Mouse (Mus musculus): Measurements from ENCODE around the gene Gns. TPM values are rescaled to one million over a fixed set of nuclear protein-coding genes. Genes with fewer than 3 reads are reported as not detected.

The Gns gene
- polyA plus RNA-seq, 1 experiment, result 137 TPM

- Histone ChIP-seq H3K4me3 (ENCODE audit: insufficient read depth, low read length) (no peak overlapping the region), H3K4me1 (ENCODE audit: control insufficient read depth, insufficient read depth, low read length) (no peaks in the 10 kb centered on the region), H3K27ac (ENCODE audit: insufficient read depth, low read length) (no peak overlapping the region)
- TF ChIP-seq CTCF (IDR thresholded peaks at IDR 0.05; ENCODE audit: borderline replicate concordance, insufficient read depth, low read length) (no peak), POLR2A (IDR thresholded peaks at IDR 0.05; ENCODE audit: low read depth, low read length) (no peak)
Observed at GRCm38 (mm10) chr10:121340754-121341593, 23.9 kb upstream of the Gns start.

GRCm38 (mm10) chr10:121342260-121342659, 22.6 kb upstream of the Gns start:
- TF ChIP-seq POLR2A (IDR thresholded peaks at IDR 0.05; ENCODE audit: low read depth, low read length), result no peak
- no peak for TF ChIP-seq CTCF (IDR thresholded peaks at IDR 0.05; ENCODE audit: borderline replicate concordance, insufficient read depth, low read length)
- Histone ChIP-seq H3K27ac (ENCODE audit: insufficient read depth, low read length) (no peak overlapping the region), H3K4me1 (ENCODE audit: control insufficient read depth, insufficient read depth, low read length) (no peaks in the 10 kb centered on the region), H3K4me3 (ENCODE audit: insufficient read depth, low read length) (no peak overlapping the region)

- H3K4me1 ChIP-seq (ENCODE audit: control insufficient read depth, insufficient read depth, low read length), result no peaks in the 10 kb centered on the region
- H3K4me3 ChIP-seq (ENCODE audit: insufficient read depth, low read length), result no peak overlapping the region
- no peak overlapping the region for H3K27ac ChIP-seq (ENCODE audit: insufficient read depth, low read length)
- TF ChIP-seq CTCF (IDR thresholded peaks at IDR 0.05; ENCODE audit: borderline replicate concordance, insufficient read depth, low read length), result no peak
Observed at GRCm38 (mm10) chr10:121343867-121344266, 21.0 kb upstream of the Gns start.

- no peaks in the 10 kb centered on the region for H3K4me1 ChIP-seq (ENCODE audit: control insufficient read depth, insufficient read depth, low read length)
- no peak overlapping the region for H3K4me3 ChIP-seq (ENCODE audit: insufficient read depth, low read length)
- TF ChIP-seq CTCF (IDR thresholded peaks at IDR 0.05; ENCODE audit: borderline replicate concordance, insufficient read depth, low read length), result no peak
- TF ChIP-seq POLR2A (IDR thresholded peaks at IDR 0.05; ENCODE audit: low read depth, low read length), result no peak
- H3K27ac ChIP-seq (ENCODE audit: insufficient read depth, low read length), result no peak overlapping the region
Observed at GRCm38 (mm10) chr10:121349244-121349643, 15.6 kb upstream of the Gns start.

GRCm38 (mm10) chr10:121350357-121351065, 14.4 kb upstream of the Gns start:
- TF ChIP-seq POLR2A (IDR thresholded peaks at IDR 0.05; ENCODE audit: low read depth, low read length), result no peak
- no peak for TF ChIP-seq CTCF (IDR thresholded peaks at IDR 0.05; ENCODE audit: borderline replicate concordance, insufficient read depth, low read length)
- no peaks in the 10 kb centered on the region for H3K4me1 ChIP-seq (ENCODE audit: control insufficient read depth, insufficient read depth, low read length)
- H3K27ac ChIP-seq (ENCODE audit: insufficient read depth, low read length), result no peak overlapping the region
- peak overlapping the region; percentile 20 for H3K4me3 ChIP-seq (ENCODE audit: insufficient read depth, low read length)

GRCm38 (mm10) chr10:121351066-121351581, 13.8 kb upstream of the Gns start, which contains the start of gene Tbc1d30:
Gene Tbc1d30, minus strand, starts transcription at chr10:121351278.
- H3K27ac ChIP-seq (ENCODE audit: insufficient read depth, low read length), result no peak within 1 kb of the TSS
- no peaks in the 10 kb centered on the region for H3K4me1 ChIP-seq (ENCODE audit: control insufficient read depth, insufficient read depth, low read length)
- peak within 1 kb of the TSS; percentile 20 for H3K4me3 ChIP-seq (ENCODE audit: insufficient read depth, low read length)
- TF ChIP-seq POLR2A (IDR thresholded peaks at IDR 0.05; ENCODE audit: low read depth, low read length), result no peak
- no peak for TF ChIP-seq CTCF (IDR thresholded peaks at IDR 0.05; ENCODE audit: borderline replicate concordance, insufficient read depth, low read length)

- TF ChIP-seq CTCF (IDR thresholded peaks at IDR 0.05; ENCODE audit: borderline replicate concordance, insufficient read depth, low read length) (no peak), POLR2A (IDR thresholded peaks at IDR 0.05; ENCODE audit: low read depth, low read length) (no peak)
- Histone ChIP-seq H3K27ac (ENCODE audit: insufficient read depth, low read length) (no peak overlapping the region), H3K4me1 (ENCODE audit: control insufficient read depth, insufficient read depth, low read length) (no peaks in the 10 kb centered on the region), H3K4me3 (ENCODE audit: insufficient read depth, low read length) (peak overlapping the region; percentile 20; the same call in 1 of the 2 replicates)
Observed at GRCm38 (mm10) chr10:121351692-121352290, 13.1 kb upstream of the Gns start.

GRCm38 (mm10) chr10:121360358-121360757, 4.5 kb upstream of the Gns start:
- TF ChIP-seq CTCF (IDR thresholded peaks at IDR 0.05; ENCODE audit: borderline replicate concordance, insufficient read depth, low read length) (no peak), POLR2A (IDR thresholded peaks at IDR 0.05; ENCODE audit: low read depth, low read length) (no peak)
- no peak overlapping the region for H3K4me3 ChIP-seq (ENCODE audit: insufficient read depth, low read length)
- no peak overlapping the region for H3K27ac ChIP-seq (ENCODE audit: insufficient read depth, low read length)
- no peaks in the 10 kb centered on the region for H3K4me1 ChIP-seq (ENCODE audit: control insufficient read depth, insufficient read depth, low read length)

- TF ChIP-seq POLR2A (IDR thresholded peaks at IDR 0.05; ENCODE audit: low read depth, low read length) (no peak), CTCF (IDR thresholded peaks at IDR 0.05; ENCODE audit: borderline replicate concordance, insufficient read depth, low read length) (no peak)
- Histone ChIP-seq H3K4me1 (ENCODE audit: control insufficient read depth, insufficient read depth, low read length) (peaks cover 4% of the 10 kb centered on the region; the same call in 1 of the 2 replicates), H3K27ac (ENCODE audit: insufficient read depth, low read length) (no peak overlapping the region), H3K4me3 (ENCODE audit: insufficient read depth, low read length) (no peak overlapping the region)
Observed at GRCm38 (mm10) chr10:121363201-121363600, 1.7 kb upstream of the Gns start.

All from embryonic fibroblast, embryonic 13.5 days (primary cell).